Mouse (Mus musculus) cerebellum, adult 2 months (tissue): ENCODE measurements around the gene Ecel1.

ENCODE experiments used
- CTCF ChIP-seq: fragments of 200-500 bp; IDR thresholded peaks from 2 replicates; pipeline ENCODE4 v1.5.1; 2011; ENCODE audit warnings: low read depth, mild to moderate bottlenecking, control low read depth, low read length, moderate library complexity, borderline replicate concordance; ENCODE audit not compliant: insufficient read depth
- POLR2A ChIP-seq: fragments of 200-500 bp; IDR thresholded peaks from 2 replicates; pipeline ENCODE4 v1.6.1; 2011; ENCODE audit warnings: low read length, control low read depth, borderline replicate concordance; ENCODE audit not compliant: insufficient read depth

- TF ChIP-seq CTCF, result no peak
- TF ChIP-seq POLR2A, result no peak
Measured at GRCm38 (mm10) chr1:87180896-87181295, 24.6 kb upstream of the Ecel1 start.
